Mouse (Mus musculus) hematopoietic stem cell, adult 5-6 weeks (primary cell): ENCODE measurements at regions not wholly inside any gene's neighbourhood (a gene's known extent, or its start where the extent isn't known, plus 50 kb on each side); places are given as distances from the start of the nearest gene placed in this dataset.

ENCODE experiments used
- ATAC-seq, 2 experiments: fragments of 125-278 bp in 1 of 2; replicated peaks in 1 of 2; 2 replicates each; pipeline ENCODE4 v1.8.0; 2016 to 2017; ENCODE audit warnings: inconsistent platforms in 2 of 2, mild to moderate bottlenecking in 2 of 2, moderate number of reproducible peaks in 2 of 2, low read depth in 1 of 2, moderate TSS enrichment in 1 of 2; ENCODE audit not compliant: low FRiP score in 2 of 2, poor library complexity in 2 of 2, severe bottlenecking in 2 of 2, insufficient read depth in 1 of 2, low TSS enrichment in 1 of 2

- ATAC-seq: no peak
Observed at GRCm38 (mm10) chr5:85954526-85954925, 110.9 kb downstream of the Cenpc1 start.

GRCm38 (mm10) chr5:85936667-85937314 is 128.6 kb downstream of the Cenpc1 start:
- peak; percentile 56 to 67; a peak in 3 of 4 replicates for ATAC-seq

- ATAC-seq: no peak
Observed at GRCm38 (mm10) chr5:85918288-85918687, 147.1 kb downstream of the Cenpc1 start.

GRCm38 (mm10) chr5:85915000-85915399 is 150.4 kb downstream of the Cenpc1 start:
- no peak for ATAC-seq

GRCm38 (mm10) chr5:85896452-85896851 is 168.9 kb downstream of the Cenpc1 start:
- ATAC-seq: no peak

GRCm38 (mm10) chr5:85895814-85896213 is 169.6 kb downstream of the Cenpc1 start:
- ATAC-seq: no peak

GRCm38 (mm10) chr5:85870311-85870710 is 195.1 kb downstream of the Cenpc1 start:
- no peak for ATAC-seq

- ATAC-seq: no peak
Observed at GRCm38 (mm10) chr5:85832556-85832955, 232.8 kb downstream of the Cenpc1 start.

GRCm38 (mm10) chr5:85795531-85796197 is 269.7 kb downstream of the Cenpc1 start:
- ATAC-seq: no peak

GRCm38 (mm10) chr5:85793148-85793547 is 272.2 kb downstream of the Cenpc1 start:
- no peak for ATAC-seq

- peak; percentile 100 for ATAC-seq
Observed at GRCm38 (mm10) chr5:85780730-85781454, 284.5 kb downstream of the Cenpc1 start.

- ATAC-seq: no peak
Observed at GRCm38 (mm10) chr5:85780017-85780416, 285.4 kb downstream of the Cenpc1 start.

GRCm38 (mm10) chr5:85779205-85779604 is 286.2 kb downstream of the Cenpc1 start:
- ATAC-seq: no peak

GRCm38 (mm10) chr5:85772660-85773059 is 292.7 kb downstream of the Cenpc1 start:
- no peak for ATAC-seq

- peak; percentile 100 for ATAC-seq
Observed at GRCm38 (mm10) chr5:85772086-85772485, 293.3 kb downstream of the Cenpc1 start.

- ATAC-seq: no peak
Observed at GRCm38 (mm10) chr5:85767157-85767556, 298.2 kb downstream of the Cenpc1 start.

GRCm38 (mm10) chr5:85756716-85757115 is 308.7 kb downstream of the Cenpc1 start:
- no peak for ATAC-seq

- no peak for ATAC-seq
Observed at GRCm38 (mm10) chr5:85754227-85754626, 311.2 kb downstream of the Cenpc1 start.
